Mouse (Mus musculus) thymus, adult 2 months (tissue): ENCODE measurements around the gene Spag8.

Experiments
- CTCF ChIP-seq: fragments of 200-500 bp; IDR thresholded peaks from 2 replicates; pipeline ENCODE4 v1.5.1; 2012; ENCODE audit warnings: mild to moderate bottlenecking, control low read depth, low read length, moderate library complexity, borderline replicate concordance; ENCODE audit not compliant: control insufficient read depth, poor library complexity, insufficient read depth; ENCODE audit errors: extremely low read depth
- POLR2A ChIP-seq: fragments of 200-500 bp; IDR thresholded peaks from 2 replicates; pipeline ENCODE4 v1.6.1; 2012; ENCODE audit warnings: mild to moderate bottlenecking, low read length, control low read depth, moderate library complexity; ENCODE audit not compliant: control insufficient read depth, poor library complexity, insufficient read depth; ENCODE audit errors: extremely low read depth

- TF ChIP-seq CTCF (no peak), POLR2A (no peak)
Measured at GRCm38 (mm10) chr4:43673703-43674102, 20.3 kb upstream of the Spag8 start.
